Mouse (Mus musculus) telencephalon, adult 2 months (tissue): ENCODE measurements around the gene Afg1l.

ENCODE experiments used
- DNase-seq: peaks from one replicate; pipeline ENCODE4 v3.0.0-alpha.2; 2011; ENCODE audit warnings: low read depth, low spot score

The Afg1l gene

GRCm38 (mm10) chr10:42383708-42384107, 94.7 kb downstream of the Afg1l start:
- no peak for DNase-seq

DNA sequence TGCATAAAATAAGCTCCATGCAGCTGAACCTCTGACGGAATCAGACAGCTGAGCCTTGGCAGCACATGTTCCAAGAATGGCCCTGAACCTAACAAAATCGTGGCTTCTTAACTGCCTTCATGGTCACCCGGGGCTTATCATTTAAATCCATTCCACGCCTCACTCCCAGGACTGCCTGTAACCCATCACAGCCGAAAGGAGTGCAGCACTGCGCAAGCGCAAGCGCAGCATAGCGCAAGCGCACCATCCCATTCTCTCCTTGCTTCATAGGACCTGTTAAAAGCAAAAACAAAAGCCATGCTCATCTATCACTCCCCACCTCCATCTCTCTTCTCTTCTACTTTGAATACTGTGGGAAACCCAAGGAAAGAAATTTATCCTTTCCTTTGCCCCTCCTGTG, 114.1 kb downstream of the Afg1l start:
- DNase-seq, result no peak

DNA sequence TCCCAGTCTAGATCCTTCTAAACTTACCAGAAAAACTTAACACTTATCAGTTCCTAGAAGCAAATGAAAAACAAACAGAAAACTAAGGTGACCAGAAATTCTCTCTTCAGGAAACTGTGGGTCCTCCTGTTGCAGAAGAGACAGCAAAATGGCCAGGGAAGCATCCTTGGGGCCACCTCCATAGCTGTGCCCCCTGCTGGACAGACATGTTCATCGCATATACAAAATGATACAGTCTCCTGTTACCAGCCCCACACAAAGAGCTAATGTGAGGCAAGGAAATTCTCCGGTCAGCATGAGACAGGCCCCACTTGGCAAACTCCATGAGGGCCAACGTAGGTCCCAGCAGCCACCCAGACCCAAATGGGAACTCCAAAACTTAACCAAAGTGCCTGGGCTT, 122.4 kb downstream of the Afg1l start:
- DNase-seq, result no peak

DNA sequence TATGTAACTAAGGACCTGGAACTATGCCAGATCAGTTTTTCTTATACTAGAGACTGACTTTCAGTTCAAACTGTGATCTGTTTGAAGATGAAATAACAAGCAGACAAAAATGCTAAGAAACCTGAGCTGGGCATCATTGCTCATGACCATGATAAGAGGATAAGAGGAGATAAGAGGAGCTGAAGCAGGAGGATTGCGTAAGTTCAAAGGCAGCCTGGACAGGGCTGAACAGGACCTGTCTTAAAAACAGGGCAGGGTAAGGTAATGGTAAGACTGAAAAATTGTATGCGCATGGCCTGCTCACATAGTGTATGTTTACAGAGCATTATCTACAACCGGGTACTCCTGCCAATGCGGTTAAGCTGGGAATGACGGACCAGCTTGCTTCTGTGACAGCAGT, 130.4 kb downstream of the Afg1l start:
- DNase-seq, result no peak

- peak; percentile 9 for DNase-seq
Observed at GRCm38 (mm10) chr10:42347127-42347526, 131.2 kb downstream of the Afg1l start.

GRCm38 (mm10) chr10:42346179-42346877, 132.0 kb downstream of the Afg1l start:
- no peak for DNase-seq

- no peak for DNase-seq
Observed at GRCm38 (mm10) chr10:42342714-42343113, 135.7 kb downstream of the Afg1l start.

DNA sequence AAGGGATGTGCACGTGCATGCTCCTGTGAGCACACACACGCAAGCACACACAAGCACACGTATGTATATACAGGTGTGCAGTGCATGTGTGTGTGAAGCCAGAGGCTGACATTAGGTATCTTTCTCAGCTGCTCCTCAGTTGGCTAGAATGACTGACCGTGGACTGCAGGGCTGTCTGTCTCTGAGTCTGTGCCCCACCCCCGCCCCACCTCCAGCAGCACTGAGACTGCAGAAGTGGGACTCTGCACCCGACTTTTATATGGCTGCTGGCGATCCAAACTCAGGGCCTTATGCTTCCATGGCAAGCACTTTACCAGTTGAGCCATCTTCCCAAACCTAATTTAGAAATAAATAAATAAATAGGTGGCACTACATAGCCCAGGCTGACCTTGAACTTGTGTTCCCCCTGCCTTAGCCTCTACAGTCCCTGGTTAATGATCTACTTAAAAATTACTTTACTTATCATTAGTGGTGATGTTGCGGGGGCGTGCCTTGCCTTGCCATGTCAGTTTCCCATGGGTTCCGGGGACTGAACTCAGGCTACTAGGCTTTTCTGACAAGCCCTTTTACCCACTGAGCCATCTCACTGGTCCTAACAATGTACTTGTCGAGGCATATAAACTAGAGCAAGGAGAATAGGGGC, 136.4 kb downstream of the Afg1l start:
- no peak for DNase-seq

- DNase-seq, result no peak
Observed at GRCm38 (mm10) chr10:42340426-42340793, 138.0 kb downstream of the Afg1l start.

DNA sequence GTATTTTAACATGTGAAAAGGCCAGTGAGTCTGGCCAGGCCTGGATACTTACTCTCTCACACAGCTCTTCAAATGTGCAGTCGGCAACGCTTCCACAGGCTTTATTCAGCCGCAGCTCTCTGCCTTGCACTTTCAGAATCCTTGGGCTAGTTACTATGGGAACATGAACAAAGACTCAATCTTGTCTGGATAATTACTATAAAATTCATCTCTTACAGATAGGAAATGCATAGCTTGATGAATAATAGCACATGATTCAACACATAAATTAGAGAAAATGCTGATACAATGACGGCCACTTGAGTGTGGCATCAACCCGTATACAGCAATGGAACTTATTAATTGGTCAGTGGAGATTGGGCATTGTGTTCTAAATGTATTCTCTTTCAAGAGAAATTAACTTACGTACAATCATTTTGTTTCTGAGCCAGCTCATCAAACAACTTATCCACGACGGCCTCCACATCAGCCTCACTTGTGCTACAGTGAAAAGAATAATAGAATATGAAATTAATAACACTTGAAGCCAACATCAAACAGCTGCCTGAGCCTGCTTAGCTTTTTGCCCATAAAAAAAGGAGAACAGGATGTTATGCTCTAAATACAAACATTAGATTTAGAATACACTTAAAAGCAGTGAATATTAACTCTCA, 138.5 kb downstream of the Afg1l start:
- DNase-seq, result peak; percentile 18

DNA sequence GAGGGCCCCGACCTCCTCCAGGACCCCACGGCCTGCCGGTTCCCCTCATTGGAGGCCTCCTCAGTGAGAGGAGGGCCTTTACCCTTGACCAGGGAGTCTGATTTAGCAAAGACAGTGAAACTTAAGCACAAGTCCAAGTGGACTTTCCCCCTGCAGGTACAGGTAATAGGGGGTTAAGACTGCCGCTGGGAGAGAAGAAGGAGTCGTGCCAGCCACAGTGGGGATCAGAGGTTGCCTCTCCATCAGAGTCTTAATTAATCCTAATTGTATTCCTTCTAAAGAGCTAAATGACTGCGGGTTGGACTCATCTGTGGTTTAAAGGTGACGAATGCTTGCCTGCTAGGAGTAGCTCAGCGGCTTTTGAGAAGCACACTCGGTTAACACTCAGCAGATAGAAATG, 139.9 kb downstream of the Afg1l start:
- DNase-seq, result no peak

DNA sequence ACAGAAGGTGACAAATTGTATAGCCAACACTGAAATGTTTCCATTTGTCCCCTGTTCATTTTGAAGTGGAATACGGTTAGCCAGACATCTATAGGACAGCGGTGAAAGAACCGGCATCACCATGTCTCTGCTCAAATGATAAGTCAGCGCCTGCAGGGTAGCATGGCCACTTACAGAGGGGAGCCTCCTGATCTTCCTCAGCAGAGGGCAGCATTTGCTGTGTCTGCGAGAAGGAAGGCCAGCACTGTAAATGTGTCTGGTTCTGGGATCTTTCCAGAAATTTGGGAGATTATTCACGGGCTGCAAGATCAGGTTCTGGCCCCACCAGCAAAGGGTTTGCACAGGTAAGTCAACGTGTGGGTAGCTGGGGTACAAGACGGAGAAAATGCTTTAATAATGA, 150.8 kb downstream of the Afg1l start:
- no peak for DNase-seq

DNA sequence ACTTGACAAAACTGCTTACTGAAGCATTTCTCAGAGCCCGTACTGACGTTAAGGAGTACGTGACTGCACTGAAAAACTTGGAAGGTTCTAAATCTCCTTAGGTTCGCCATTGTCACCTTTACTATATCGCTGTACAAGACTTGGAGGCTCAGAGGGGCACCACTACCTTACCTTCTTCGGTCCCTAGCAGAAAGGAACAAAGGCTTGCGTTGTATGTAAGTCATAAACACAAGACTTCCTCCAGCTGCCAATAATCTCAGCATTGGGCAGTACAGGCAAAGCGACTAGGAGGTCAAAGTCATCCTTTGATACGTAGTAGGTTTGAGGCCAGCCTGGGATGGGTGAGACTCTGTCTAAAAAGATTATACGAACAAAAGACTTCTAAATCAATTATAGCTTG, 153.1 kb downstream of the Afg1l start:
- DNase-seq, result no peak

- DNase-seq, result no peak
Observed at GRCm38 (mm10) chr10:42323978-42324377, 154.4 kb downstream of the Afg1l start.

DNA sequence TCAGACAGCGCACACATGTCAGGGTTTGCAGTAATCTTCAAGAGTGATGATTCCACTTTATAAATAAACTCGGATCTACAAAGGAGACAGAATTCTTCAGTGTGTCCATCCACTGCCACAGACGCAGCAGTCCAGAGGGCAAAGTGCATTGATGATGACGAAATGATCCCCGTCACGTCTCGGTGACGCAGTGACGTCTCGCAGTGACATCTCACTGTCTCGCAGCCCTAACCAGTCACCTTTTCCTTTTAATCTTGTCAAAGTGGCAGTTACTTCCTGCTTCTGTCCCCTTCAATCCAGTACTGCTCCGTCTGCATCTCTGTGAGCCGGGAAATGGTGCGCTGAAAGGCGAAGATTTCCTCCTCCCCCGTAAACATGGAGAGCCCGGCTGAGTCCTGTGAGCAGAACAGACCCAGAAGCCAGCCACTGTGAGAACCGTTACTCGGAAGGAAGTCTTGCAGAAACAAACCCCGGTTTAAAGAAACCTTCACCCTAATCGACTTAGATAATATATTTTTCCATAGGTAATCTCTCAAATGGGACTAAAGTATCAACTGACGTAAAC, 165.1 kb downstream of the Afg1l start:
- no peak for DNase-seq

GRCm38 (mm10) chr10:42312557-42312956, 165.8 kb downstream of the Afg1l start:
- DNase-seq, result no peak

- no peak for DNase-seq
Observed at GRCm38 (mm10) chr10:42308687-42308987, 169.7 kb downstream of the Afg1l start.

DNA sequence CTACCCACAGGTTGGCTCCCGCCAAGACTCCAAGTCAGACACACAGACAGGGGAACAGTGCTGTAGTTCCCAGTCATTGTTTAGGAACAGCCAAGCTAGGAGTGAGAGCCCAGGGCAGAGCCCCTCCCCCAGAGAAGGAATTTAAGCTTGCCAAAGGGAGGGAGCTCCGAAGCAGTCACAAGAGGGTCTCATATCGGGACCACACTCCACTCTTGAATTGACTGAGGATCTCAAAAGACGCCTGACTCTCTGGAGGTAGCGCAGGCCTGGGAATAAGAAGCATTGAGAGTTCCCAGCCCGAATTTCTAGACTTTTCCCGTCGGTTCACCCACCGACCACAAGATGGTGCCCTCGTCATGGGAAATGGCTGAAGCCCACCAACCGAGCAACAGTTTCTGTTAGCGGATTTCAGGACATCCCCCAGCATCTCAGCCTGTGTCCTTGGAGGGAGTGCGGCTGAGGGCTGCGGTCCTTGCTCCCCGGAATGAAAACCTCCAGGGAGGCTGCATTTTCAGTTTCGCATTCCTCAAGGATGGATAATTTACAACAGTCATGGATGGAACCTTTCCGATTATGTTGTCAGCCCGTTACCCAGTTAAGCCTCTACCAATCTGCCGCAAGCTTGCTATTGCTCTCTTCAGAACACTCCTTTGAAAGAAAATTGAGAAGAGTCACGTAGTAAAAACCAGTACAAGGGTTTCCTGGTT, 170.2 kb downstream of the Afg1l start:
- peak; percentile 38 for DNase-seq

DNA sequence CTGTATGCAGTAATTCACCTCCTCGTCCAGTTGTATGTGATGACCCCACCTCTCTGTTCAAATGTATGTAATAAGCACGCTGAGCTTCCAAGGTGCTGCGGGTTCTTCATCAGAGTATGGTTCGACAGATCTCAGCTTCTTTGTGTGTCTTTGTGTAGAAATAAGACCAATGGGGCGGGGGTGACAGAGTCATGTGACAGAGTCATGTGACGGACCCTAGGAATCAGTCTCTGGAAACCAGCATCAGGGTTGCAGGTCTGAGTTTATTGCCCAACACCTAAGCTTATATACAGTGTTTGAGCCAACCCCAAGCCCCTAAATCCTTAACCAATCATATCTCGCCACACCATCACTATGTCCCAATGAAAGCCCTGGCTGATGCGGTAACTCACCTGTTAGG, 171.9 kb downstream of the Afg1l start:
- DNase-seq, result no peak

GRCm38 (mm10) chr10:42300805-42301204, 177.6 kb downstream of the Afg1l start:
- no peak for DNase-seq

- no peak for DNase-seq
Observed at GRCm38 (mm10) chr10:42299967-42300366, 178.4 kb downstream of the Afg1l start.

DNA sequence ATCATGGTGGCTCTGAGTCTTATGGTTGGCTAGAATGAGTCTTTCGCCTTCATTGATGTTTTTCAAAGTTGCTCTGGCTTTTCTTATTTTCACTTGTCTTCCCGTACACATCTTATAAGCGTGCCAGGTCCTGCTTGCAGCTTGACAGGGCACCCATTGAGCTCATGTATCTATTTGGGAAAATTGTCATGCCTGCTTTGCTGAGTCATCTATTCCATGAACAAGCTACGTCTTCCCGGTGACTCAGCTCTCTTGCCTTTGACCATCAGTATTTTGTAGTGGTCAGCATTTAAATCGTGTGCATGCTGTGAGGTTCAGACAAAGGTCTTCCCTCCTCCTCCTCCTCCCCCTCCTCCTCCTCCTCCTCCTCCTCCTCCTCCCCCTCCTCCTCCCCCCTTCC, 178.9 kb downstream of the Afg1l start:
- no peak for DNase-seq
